Mouse (Mus musculus) embryonic facial prominence, embryonic 13.5 days (tissue): ENCODE results near the gene Nectin4. TPM values are rescaled to one million over a fixed set of nuclear protein-coding genes. Genes with fewer than 3 reads are reported as not detected.
"Not testable (repeated sequence)": the region's sequence is repeated elsewhere in the genome, so short reads cannot be mapped to it uniquely, and the experiment has no call there.

Source experiments
- ATAC-seq: fragments of 200-750 bp; cut with Nextera tagmentation; 2 replicates; pipeline ENCODE4 v1.8.0; 2017; ENCODE audit warnings: low read depth; ENCODE audit not compliant: insufficient number of reproducible peaks, insufficient read depth, low FRiP score, low TSS enrichment
- H3K27ac ChIP-seq: fragments of 300-500 bp; sonication (generic); 2 replicates; pipeline ENCODE4 v1.5.1; 2015; ENCODE audit warnings: moderate library complexity, mild to moderate bottlenecking, inconsistent platforms
- H3K27me3 ChIP-seq: fragments of 300-500 bp; sonication (generic); 2 replicates; pipeline ENCODE4 v1.6.1; 2015; ENCODE audit warnings: mild to moderate bottlenecking, inconsistent platforms
- H3K36me3 ChIP-seq: fragments of 300-500 bp; sonication (generic); 2 replicates; pipeline ENCODE4 v1.6.1; 2015; ENCODE audit warnings: mild to moderate bottlenecking, inconsistent platforms
- H3K4me1 ChIP-seq: fragments of 300-500 bp; sonication (generic); 2 replicates; pipeline ENCODE4 v1.6.1; 2015; ENCODE audit warnings: inconsistent platforms
- H3K4me2 ChIP-seq: fragments of 300-500 bp; sonication (generic); 2 replicates; pipeline ENCODE4 v1.6.1; 2015; ENCODE audit warnings: moderate library complexity, mild to moderate bottlenecking, inconsistent platforms
- H3K4me3 ChIP-seq: fragments of 300-500 bp; sonication (generic); 2 replicates; pipeline ENCODE4 v1.5.1; 2015; ENCODE audit warnings: mild to moderate bottlenecking, inconsistent platforms
- H3K9ac ChIP-seq: fragments of 300-500 bp; sonication (generic); 2 replicates; pipeline ENCODE4 v1.6.1; 2015; ENCODE audit warnings: mild to moderate bottlenecking, inconsistent platforms
- H3K9me3 ChIP-seq: fragments of 300-500 bp; sonication (generic); 2 replicates; pipeline ENCODE4 v1.6.1; 2016; ENCODE audit warnings: inconsistent platforms
- WGBS: fragments of 180-500 bp; shearing (Covaris S2); methylation state at CpG from one replicate; pipeline ENCODE4 v1.1.7; 2015; ENCODE audit warnings: mixed read lengths; 5-methylcytosine and 5-hydroxymethylcytosine counted together
- polyA plus RNA-seq: library from polyadenylated mRNA; unstranded; fragments of >200 nt; fragmentation: Nextera tagmentation; extraction: Ambion mirVana; gene quantifications from 2 replicates; pipeline ENCODE4 v1.2.1, GENCODE M21; 2015

Gene Nectin4
- polyA plus RNA-seq = 19.0 and 21.6 TPM in 2 replicates

DNA sequence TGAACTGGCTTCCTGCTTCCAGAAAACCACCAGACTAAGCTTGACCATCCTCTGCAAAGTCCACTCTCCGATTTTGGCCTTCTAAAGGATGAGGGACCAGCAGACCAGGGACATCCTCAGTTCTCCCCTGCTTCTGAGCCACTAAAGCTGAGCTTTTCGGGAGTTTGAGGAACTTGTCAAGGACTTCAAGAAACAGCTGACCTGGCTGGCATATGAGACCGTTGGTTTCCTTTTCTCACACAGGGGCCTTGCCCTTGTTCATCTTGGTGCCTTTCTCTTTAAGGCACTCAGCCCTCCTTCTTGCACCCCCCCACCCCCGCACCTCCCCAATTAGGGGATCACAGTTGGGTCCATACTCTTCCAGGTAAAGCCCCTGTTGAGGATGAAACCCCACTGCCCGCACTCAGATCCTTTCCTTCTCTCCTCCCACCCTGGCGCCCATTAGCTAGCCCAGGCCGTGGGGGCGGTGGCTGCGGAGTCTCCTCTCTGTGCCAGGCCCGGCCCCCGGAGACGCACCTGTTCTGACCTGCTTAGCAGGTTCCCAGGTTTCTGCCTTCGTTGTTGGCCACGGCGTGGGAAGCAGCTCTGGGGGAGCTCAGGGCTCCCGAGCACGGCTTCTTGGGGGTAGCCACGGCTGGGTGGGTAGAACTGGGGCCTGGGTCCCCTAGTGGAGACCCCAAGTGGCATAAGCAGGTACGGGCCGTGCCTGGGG lies at the start of gene Nectin4:
TSS of gene Nectin4 (plus strand) at position 255 of the 712 bp plus-strand sequence.
- H3K9ac ChIP-seq = peak within 1 kb of the TSS; percentile 62
- no peaks in the 10 kb centered on the region; the same call in 1 of the 2 replicates for H3K27me3 ChIP-seq
- no peaks in the 10 kb centered on the region for H3K9me3 ChIP-seq
- peak within 1 kb of the TSS; percentile 29 for H3K4me3 ChIP-seq
- 36% methylated on average over 20 of the region's 20 CpGs for WGBS
- H3K27ac ChIP-seq = peak within 1 kb of the TSS; percentile 64
- no peaks in the 10 kb centered on the region for H3K36me3 ChIP-seq
- ATAC-seq = no peak
- H3K4me1 ChIP-seq = peaks cover 23% of the 10 kb centered on the region
- peak within 1 kb of the TSS; percentile 43 for H3K4me2 ChIP-seq

DNA sequence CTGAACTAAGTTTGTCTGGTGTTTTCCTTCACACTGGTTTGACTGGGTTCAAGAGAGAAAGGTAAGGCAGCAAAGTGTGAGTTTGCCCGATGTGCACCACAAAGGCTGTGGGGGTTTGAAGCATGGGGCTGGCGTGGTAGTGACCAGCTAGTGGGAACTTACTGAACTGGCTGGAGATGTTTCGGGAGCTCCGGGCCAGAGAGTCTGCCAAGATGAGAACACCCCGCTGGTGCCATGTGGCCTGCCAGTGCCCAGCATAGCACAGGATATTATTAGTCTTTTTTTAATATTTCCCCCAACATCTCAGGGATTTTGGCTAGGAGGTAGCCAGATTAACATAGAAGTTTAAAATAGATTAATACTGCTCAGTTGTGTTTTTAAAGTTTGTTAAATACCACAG lies 49.7 kb upstream of the Nectin4 start:
- WGBS = 12% methylated on average over 5 of the region's 5 CpGs
- no peaks in the 10 kb centered on the region for H3K36me3 ChIP-seq
- no peaks in the 10 kb centered on the region for H3K4me1 ChIP-seq
- no peak for ATAC-seq
- no peak overlapping the region for H3K9ac ChIP-seq
- H3K27ac ChIP-seq = no peak overlapping the region
- H3K9me3 ChIP-seq = no peaks in the 10 kb centered on the region
- no peak overlapping the region for H3K4me2 ChIP-seq
- no peaks in the 10 kb centered on the region for H3K27me3 ChIP-seq
- H3K4me3 ChIP-seq = no peak overlapping the region

DNA sequence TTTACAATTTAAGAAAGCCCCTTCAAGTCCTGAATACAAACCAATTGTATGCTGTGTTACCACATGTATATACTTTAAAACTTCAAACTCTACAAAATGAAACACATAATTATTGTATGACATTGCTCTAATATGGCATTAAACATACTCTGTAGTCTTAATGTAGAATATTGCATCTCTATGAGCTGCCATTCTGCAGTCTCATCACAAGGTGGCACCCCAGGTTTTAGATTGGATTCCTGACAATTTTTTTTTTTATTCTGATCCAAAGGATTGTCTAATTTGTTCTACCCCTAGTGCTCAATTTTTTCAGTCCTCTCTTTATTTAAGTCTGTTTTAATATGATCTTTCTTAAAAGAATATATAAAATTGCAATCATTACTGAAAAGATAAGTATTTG lies 48.5 kb upstream of the Nectin4 start:
- Histone ChIP-seq H3K4me1 (no peaks in the 10 kb centered on the region), H3K27ac (no peak overlapping the region), H3K4me2 (no peak overlapping the region), H3K4me3 (no peak overlapping the region), H3K27me3 (no peaks in the 10 kb centered on the region), H3K9me3 (no peaks in the 10 kb centered on the region), H3K36me3 (no peaks in the 10 kb centered on the region), H3K9ac (no peak overlapping the region)
- no peak for ATAC-seq

DNA sequence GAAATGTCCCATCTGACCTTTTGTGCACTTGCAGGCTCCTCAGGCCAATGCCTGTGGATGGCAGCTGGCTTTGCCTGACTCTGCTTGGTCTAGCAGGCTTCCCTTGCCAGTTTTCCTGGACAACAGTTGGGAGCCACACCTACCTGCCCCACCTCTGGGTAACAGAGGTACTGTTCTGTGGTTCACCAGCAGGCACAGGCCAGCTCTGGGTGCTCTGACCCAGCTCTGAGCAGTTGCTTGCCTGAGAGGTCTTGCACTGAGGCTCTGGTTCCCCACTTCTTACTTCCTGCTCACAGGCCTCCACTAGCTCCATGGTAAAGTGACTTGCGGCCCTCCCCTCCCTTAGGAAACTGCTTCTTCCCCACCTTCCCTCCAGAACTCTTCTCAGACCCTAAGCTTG lies 47.9 kb upstream of the Nectin4 start:
- no peak overlapping the region for H3K9ac ChIP-seq
- no peak for ATAC-seq
- WGBS = 75% methylated on average over 1 of the region's 1 CpGs
- no peaks in the 10 kb centered on the region for H3K9me3 ChIP-seq
- H3K27ac ChIP-seq = no peak overlapping the region
- H3K36me3 ChIP-seq = no peaks in the 10 kb centered on the region
- H3K4me3 ChIP-seq = no peak overlapping the region
- H3K27me3 ChIP-seq = no peaks in the 10 kb centered on the region
- H3K4me2 ChIP-seq = no peak overlapping the region
- H3K4me1 ChIP-seq = no peaks in the 10 kb centered on the region

DNA sequence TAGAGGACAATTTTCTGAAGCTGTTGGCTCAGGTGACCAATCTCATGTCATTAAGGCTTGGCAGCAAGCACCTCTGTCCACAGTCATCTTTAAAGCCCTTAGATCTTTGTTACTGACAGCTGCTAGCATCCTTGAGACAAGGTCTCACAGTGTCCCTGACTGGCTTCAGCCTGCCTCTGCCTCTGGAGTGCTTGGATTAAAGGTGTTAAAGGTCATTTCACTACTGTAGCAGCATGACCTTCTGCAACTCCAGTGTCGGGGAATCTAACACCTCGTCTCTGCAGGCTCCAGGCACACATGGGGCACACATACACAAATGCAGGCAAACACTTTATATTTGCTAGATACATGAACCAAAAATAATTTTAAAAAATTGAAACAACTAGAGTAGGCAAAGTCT lies 44.3 kb upstream of the Nectin4 start:
- Histone ChIP-seq H3K27me3 (no peaks in the 10 kb centered on the region), H3K4me1 (peaks cover 16% of the 10 kb centered on the region), H3K4me3 (no peak overlapping the region), H3K36me3 (no peaks in the 10 kb centered on the region), H3K4me2 (no peak overlapping the region), H3K27ac (no peak overlapping the region), H3K9ac (no peak overlapping the region), H3K9me3 (no peaks in the 10 kb centered on the region)
- 81% methylated on average over 2 of the region's 2 CpGs for WGBS
- ATAC-seq = no peak

DNA sequence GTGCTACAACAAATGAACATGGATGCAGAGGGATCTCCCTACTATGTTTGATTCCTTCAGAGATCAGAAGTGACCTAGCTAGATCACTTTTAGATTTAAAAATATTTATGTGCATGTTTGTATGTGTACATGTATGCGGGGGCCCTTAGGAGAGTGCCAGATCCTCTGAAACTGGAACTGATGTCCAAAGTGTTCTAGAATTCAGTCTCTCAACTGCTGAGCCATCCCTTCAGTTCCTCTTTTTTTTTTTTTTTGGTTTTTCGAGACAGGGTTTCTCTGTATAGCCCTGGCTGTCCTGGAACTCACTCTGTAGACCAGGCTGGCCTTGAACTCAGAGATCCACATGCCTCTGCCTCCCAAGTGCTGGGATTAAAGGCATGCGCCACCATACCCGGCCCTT lies 43.3 kb upstream of the Nectin4 start:
- peaks cover 24% of the 10 kb centered on the region for H3K4me1 ChIP-seq
- H3K9ac ChIP-seq, H3K27ac ChIP-seq, H3K27me3 ChIP-seq, H3K4me3 ChIP-seq, H3K9me3 ChIP-seq, ATAC-seq, H3K4me2 ChIP-seq, H3K36me3 ChIP-seq: not testable (repeated sequence)
- 88% methylated on average over 4 of the region's 4 CpGs for WGBS

DNA sequence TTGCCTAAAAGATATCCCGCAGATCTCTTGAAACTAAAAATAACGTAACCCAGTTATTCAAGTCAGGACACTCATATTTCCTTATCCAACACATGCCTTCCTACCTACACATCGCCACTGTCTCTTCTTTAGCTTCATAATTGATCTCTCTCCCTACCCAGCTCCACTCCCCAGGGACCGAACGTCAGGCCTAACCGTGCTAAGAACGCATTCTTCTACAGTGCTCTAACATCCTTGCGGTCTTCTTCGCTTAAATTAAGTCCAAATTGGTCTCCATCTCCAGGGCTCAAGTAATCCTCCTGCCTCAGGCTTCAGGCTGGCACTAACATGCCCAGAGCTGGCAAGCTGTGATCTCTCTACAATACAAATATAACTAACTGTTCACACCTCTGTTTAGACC lies 41.7 kb upstream of the Nectin4 start:
- peak overlapping the region; percentile 88 for H3K4me2 ChIP-seq
- peak overlapping the region; percentile 96 for H3K9ac ChIP-seq
- H3K36me3 ChIP-seq = 0 out of 2 replicates have a peak, but pooled peaks cover 2% of the 10 kb centered on the region
- peak overlapping the region; percentile 99 for H3K27ac ChIP-seq
- H3K9me3 ChIP-seq = no peaks in the 10 kb centered on the region
- no peaks in the 10 kb centered on the region for H3K27me3 ChIP-seq
- H3K4me3 ChIP-seq = peak overlapping the region; percentile 82
- no peak for ATAC-seq
- 25% methylated on average over 9 of the region's 9 CpGs for WGBS
- H3K4me1 ChIP-seq = peaks cover 27% of the 10 kb centered on the region

DNA sequence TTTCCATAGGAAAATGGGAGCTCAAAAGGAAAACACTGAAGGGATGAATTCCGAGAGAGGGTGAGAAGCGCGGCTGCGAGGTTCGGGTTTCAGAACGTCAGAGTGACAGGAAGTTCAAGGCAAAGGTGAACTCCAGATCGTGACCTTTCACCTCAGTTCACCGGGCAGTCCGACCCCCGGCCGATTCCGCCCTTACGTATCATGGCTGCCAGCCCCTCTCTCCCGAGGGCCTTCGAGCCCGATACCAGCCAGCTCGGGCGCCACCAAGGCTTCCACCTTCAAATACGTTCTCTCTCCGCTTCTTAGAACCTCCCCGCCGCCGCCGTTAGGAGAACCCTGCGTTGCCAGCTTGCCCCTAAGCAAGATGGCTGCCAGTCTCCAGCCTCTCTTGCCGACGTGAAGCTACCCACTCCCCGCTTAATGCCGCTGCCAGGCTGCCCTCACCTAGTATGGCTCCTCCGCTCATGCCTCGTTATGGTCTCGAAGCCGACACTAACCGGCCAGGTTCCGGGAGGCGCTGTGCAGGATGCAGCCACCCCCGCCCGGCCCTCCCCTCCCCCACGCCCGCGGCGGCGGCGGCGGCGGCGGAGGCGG lies 41.0 kb upstream of the Nectin4 start, which contains the start of gene Dedd:
TSS of gene Dedd (plus strand) at position 307 of the 594 bp plus-strand sequence.
- under 1% methylated on average over 45 of the region's 48 CpGs for WGBS
- no peaks in the 10 kb centered on the region for H3K27me3 ChIP-seq
- ATAC-seq = peak; percentile 93

DNA sequence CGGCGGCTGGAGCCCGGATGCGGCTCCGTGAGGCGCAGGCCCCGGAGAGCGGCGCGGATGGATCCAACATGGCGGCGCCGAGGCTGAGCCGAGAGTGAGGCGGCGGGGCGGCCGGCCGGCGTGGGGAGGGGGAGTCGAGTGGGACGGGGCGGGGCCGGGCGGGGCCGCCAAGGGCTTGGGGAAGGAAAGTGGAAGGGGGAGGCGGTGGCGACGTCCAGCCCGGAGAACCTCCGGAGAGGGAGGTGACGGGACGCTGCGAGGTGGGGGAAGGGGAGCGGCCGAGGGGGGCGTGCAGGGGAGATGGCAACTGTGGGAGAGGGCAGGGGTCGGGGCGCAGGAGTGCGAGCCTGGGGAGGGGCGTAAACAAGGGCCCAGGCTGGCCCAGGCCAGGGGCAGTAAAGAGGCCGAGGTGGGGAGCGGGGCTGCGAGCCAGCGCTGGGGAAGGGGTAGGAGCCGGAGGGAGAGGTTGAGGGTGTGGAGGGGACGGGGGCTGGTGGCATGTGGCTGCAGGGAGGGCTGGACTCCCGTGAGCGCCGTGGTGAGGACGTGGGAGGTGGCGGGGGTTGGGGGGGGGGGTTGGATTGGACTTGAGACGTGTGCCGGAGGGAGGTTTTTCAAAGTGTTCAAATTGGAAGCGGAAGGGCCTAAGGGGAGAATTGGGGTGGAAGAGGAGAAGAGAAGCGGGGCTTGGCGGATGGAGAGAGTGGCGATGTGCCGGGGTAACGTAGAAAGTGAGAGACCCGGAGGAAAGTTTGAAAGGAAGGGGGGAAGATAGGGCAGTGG lies 40.3 kb upstream of the Nectin4 start:
- peak overlapping the region; percentile 99 for H3K27ac ChIP-seq
- H3K9me3 ChIP-seq = no peaks in the 10 kb centered on the region
- 0 out of 2 replicates have a peak, but pooled peaks cover 2% of the 10 kb centered on the region for H3K36me3 ChIP-seq
- peak; percentile 89 for ATAC-seq
- H3K27me3 ChIP-seq = no peaks in the 10 kb centered on the region
- H3K9ac ChIP-seq = peak overlapping the region; percentile 96
- H3K4me3 ChIP-seq = peak overlapping the region; percentile 82
- H3K4me2 ChIP-seq = peak overlapping the region; percentile 88
- H3K4me1 ChIP-seq = peaks cover 27% of the 10 kb centered on the region
- WGBS = under 1% methylated on average over 58 of the region's 61 CpGs

More for the DNA sequence above, 41.0 kb upstream of the Nectin4 start, which contains the start of gene Dedd:
- Histone ChIP-seq H3K4me3 (peak within 1 kb of the TSS; percentile 82), H3K27ac (peak within 1 kb of the TSS; percentile 99), H3K9me3 (no peaks in the 10 kb centered on the region), H3K4me2 (peak within 1 kb of the TSS; percentile 88), H3K4me1 (peaks cover 27% of the 10 kb centered on the region), H3K9ac (peak within 1 kb of the TSS; percentile 96), H3K36me3 (0 out of 2 replicates have a peak, but pooled peaks cover 2% of the 10 kb centered on the region)

DNA sequence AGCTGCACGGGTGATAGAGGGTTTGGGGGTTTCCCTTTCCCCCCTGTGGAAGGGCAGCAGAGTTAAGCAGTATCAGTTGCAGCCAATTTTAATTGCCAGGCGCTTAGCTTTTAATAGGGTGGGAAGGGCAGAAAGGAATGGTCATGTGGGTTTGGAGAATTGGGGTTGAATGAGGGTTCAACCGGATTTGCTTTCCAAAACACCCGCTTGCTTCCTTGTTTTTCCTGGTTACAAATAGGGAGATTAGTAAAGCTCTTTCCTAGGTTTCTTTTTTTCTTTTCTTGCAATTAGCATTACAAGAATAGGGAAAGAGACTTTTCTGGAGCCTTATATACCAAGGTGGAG lies 39.7 kb upstream of the Nectin4 start:
- Histone ChIP-seq H3K4me3 (peak overlapping the region; percentile 82), H3K36me3 (0 out of 2 replicates have a peak, but pooled peaks cover 2% of the 10 kb centered on the region), H3K9me3 (no peaks in the 10 kb centered on the region), H3K4me2 (peak overlapping the region; percentile 88), H3K9ac (peak overlapping the region; percentile 96), H3K27me3 (no peaks in the 10 kb centered on the region), H3K27ac (peak overlapping the region; percentile 99), H3K4me1 (peaks cover 27% of the 10 kb centered on the region)
- no peak for ATAC-seq
- 0% methylated on average over 4 of the region's 4 CpGs for WGBS

DNA sequence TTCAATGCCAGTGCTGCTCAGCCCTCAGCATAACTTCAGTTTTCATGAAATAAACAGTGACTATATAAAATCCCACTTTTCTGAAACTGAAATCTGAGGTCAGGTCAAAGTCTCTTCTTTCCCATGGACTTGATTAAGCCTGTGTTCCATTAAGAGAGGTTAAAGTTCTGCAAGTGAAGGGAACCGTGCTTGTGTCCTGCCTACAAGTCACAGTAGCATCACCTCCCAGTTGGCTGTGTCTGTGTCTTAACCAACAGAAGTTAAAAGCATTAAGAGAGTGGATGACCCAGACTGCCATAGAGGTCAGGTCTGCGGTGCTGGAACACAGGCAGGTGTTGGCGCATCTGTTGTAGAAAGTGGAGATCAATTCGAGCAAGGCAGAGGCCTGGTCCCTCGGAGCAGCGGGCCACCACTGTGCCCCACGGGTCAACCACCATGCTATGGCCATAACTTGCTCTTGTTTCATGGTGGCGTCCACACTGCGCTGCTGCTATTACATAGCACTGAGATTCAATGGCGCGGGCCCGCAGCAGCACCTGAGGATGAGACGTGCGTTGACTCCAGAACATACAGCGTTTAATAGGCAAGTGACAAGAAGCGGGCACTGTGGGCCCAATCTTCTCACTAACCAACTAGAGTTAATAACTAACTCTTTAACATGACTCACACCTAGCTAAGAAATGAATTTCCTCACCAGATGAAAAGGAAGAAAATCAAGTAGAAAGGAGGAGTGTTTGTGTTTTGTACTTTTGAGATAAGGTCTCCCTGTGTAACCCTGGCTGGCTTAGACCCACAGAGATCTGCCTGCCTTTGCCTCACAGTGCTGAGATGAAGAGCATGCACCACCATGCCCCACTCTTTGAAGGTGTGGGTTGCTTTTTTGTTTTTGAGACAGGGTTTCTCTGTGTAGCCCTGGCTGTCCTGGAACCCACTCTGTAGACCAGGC lies 27.4 kb upstream of the Nectin4 start:
- H3K4me3 ChIP-seq = no peak overlapping the region
- no peak overlapping the region for H3K4me2 ChIP-seq
- no peak overlapping the region for H3K9ac ChIP-seq
- 0 out of 2 replicates have a peak, but pooled peaks cover 6% of the 10 kb centered on the region for H3K9me3 ChIP-seq
- no peaks in the 10 kb centered on the region for H3K27me3 ChIP-seq
- peaks cover 59% of the 10 kb centered on the region for H3K36me3 ChIP-seq
- H3K27ac ChIP-seq = no peak overlapping the region
- ATAC-seq = no peak
- WGBS = 94% methylated on average over 16 of the region's 16 CpGs
- peaks cover 19% of the 10 kb centered on the region for H3K4me1 ChIP-seq
